Mouse (Mus musculus) megakaryocyte, embryonic 14.5 days (primary cell): Measurements from ENCODE around the gene Bdh1.

Source experiments
- FLI1 ChIP-seq: IDR thresholded peaks from 2 replicates; pipeline ENCODE4 v1.6.1; 2012; ENCODE audit warnings: low read length, inconsistent platforms, mixed read lengths
- GATA1 ChIP-seq: IDR thresholded peaks from 3 replicates; pipeline ENCODE4 v1.6.1; 2012; ENCODE audit warnings: mixed read lengths, low read length, inconsistent platforms, borderline replicate concordance

DNA sequence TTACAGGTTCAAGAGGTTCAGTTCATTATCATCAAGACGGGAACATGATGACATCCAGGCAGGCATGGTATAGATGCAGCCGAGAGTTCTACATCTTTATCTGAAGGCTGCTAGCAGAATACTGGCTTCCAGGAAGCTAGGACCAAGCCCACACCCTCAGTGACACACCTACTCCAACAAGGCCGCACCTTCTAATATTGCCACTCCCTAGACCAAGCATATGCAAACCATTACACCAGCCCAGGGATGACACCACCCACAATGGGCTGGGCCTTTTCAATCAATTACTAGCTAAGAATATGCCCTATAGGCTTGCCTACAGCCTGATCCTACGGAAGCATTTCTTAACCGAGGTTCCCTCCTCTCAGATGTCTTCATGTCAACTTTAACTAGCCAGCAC is 42.9 kb downstream of the Bdh1 start:
- TF ChIP-seq GATA1: no peak
- TF ChIP-seq FLI1: no peak
